Mouse (Mus musculus): ENCODE results near the gene Nol10.

DNA sequence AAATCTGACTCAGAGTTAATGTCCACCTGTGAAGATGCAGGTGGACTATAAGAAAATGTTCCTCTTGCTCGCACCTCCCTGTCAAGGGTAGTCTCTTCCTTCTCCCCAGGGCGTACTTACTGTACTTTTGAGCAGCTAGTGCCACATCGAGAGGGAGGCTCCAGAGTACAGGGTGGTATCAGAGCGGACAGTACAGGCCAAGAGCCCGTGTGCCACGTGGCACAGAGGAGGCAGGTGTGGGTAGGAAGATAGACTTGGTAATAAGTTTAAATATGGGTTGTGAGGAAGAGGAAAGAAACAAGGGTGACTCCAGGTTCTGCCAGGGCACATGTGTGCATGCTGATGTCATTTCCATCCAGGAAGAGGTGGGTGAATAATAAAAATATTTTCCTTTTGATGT is 32.7 kb downstream of the Nol10 start:
- TF ChIP-seq EP300 (optimal IDR thresholded peaks at IDR 0.05) (no peak), CTCF (IDR thresholded peaks at IDR 0.05; ENCODE audit: low read depth) (no peak)

Data from stomach, postnatal 0 days (tissue).